Mouse (Mus musculus) limb, embryonic 11.5 days (tissue): ENCODE data around the gene Grm1. TPM values are rescaled to one million over a fixed set of nuclear protein-coding genes. Genes with fewer than 3 reads are reported as not detected.

Experiments used
- ATAC-seq: fragments of 200-750 bp; cut with Nextera tagmentation; 2 replicates; pipeline ENCODE4 v1.8.0; 2017; ENCODE audit warnings: low read depth; ENCODE audit not compliant: insufficient number of reproducible peaks, low FRiP score, low TSS enrichment
- DNase-seq: peaks from one replicate; pipeline ENCODE4 v3.0.0-alpha.2; 2015; ENCODE audit warnings: low spot score
- H3K27ac ChIP-seq: fragments of 300-500 bp; sonication (generic); replicated peaks from 2 replicates; pipeline ENCODE4 v1.5.1; 2014; ENCODE audit warnings: low read depth, mild to moderate bottlenecking, low read length
- H3K27me3 ChIP-seq: fragments of 300-500 bp; sonication (generic); 2 replicates; pipeline ENCODE4 v1.6.1; 2014; ENCODE audit warnings: mild to moderate bottlenecking, low read length, mixed read lengths; ENCODE audit not compliant: control insufficient read depth, insufficient read depth
- H3K36me3 ChIP-seq: fragments of 300-500 bp; sonication (generic); 2 replicates; pipeline ENCODE4 v1.6.1; 2014; ENCODE audit warnings: mild to moderate bottlenecking, low read length, moderate library complexity, mixed read lengths; ENCODE audit not compliant: control insufficient read depth, insufficient read depth
- H3K4me1 ChIP-seq: fragments of 300-500 bp; sonication (generic); 2 replicates; pipeline ENCODE4 v1.6.1; 2014; ENCODE audit warnings: low read length, mixed read lengths; ENCODE audit not compliant: control insufficient read depth, insufficient read depth
- H3K4me2 ChIP-seq: fragments of 300-500 bp; sonication (generic); 2 replicates; pipeline ENCODE4 v1.6.1; 2014; ENCODE audit warnings: low read depth, mild to moderate bottlenecking, moderate library complexity; ENCODE audit not compliant: severe bottlenecking
- H3K4me3 ChIP-seq: fragments of 300-500 bp; sonication (generic); 2 replicates; pipeline ENCODE4 v1.5.1; 2014; ENCODE audit warnings: low read depth, low read length
- H3K9ac ChIP-seq: fragments of 300-500 bp; sonication (generic); 2 replicates; pipeline ENCODE4 v1.6.1; 2014; ENCODE audit warnings: mild to moderate bottlenecking, low read length
- H3K9me3 ChIP-seq: fragments of 300-500 bp; sonication (generic); 2 replicates; pipeline ENCODE4 v1.6.1; 2016; ENCODE audit warnings: low read length; ENCODE audit not compliant: control insufficient read depth
- WGBS: fragments of 180-500 bp; shearing (Covaris S2); extraction: QIAGEN DNeasy Blood & Tissue Kit; methylation state at CpG from one replicate; pipeline ENCODE4 v1.1.7; 2014; 5-methylcytosine and 5-hydroxymethylcytosine counted together
- polyA plus RNA-seq: library from polyadenylated mRNA; unstranded; fragments of >200 nt; fragmentation: Nextera tagmentation; extraction: Ambion mirVana; gene quantifications from 2 replicates; pipeline ENCODE4 v1.2.1, GENCODE M21; 2014

Gene Grm1
- polyA plus RNA-seq, 1 experiment from 2014 or later: 0.09 TPM

DNA sequence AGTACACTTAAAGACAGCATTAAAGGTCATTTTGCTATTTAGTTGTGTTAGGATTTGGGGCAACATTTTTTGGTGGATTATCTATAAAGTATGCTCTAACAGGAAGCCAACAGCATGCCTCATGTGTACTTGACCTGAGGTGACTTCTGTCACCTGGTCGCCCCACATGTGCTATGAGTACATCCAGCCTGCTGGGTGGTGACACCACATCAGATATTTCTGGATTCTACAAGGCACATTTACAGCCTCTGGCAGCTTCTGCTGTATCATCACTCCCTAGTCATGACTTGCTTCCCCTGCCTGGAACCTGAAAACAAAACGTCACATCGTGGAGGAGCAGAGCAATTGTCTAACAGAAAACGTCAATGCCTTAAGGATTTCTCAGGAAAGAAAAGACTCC, 292.2 kb downstream of the Grm1 start:
- DNase-seq (no peak), ATAC-seq (no peak)
- no peaks in the 10 kb centered on the region for H3K36me3 ChIP-seq
- H3K27ac ChIP-seq: no peak overlapping the region
- no peak overlapping the region for H3K9ac ChIP-seq
- H3K4me1 ChIP-seq: no peaks in the 10 kb centered on the region
- H3K9me3 ChIP-seq: no peaks in the 10 kb centered on the region
- WGBS: 87% methylated on average over 4 of the region's 4 CpGs
- H3K4me3 ChIP-seq: no peak overlapping the region
- H3K27me3 ChIP-seq: no peaks in the 10 kb centered on the region
- H3K4me2 ChIP-seq: no peak overlapping the region

DNA sequence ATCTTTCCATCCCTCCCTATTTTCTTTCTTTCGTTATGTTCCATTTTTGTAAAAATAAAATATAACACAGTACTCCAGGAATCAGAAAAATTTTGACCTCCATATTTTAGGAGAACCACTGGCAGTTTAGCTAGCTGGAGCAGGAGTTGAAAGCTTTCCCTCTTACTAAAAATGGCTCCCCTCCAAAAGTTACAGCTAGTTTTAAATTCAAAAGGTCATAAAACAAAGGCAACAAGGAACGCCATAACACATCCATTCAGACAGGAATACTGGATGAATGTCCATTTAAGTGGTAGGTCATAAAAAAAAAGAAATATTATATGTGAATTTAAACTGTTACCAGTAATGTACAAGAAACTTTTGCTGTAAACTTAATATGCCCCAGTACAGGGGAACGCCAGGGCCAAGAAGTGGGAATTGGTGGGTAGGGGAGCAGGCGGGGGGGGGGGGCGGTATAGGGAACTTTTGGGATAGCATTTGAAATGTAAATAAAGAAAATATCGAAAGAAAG, 294.2 kb downstream of the Grm1 start:
- H3K27me3 ChIP-seq: no peaks in the 10 kb centered on the region
- H3K4me1 ChIP-seq: no peaks in the 10 kb centered on the region
- H3K4me3 ChIP-seq: no peak overlapping the region
- no peaks in the 10 kb centered on the region for H3K36me3 ChIP-seq
- no peak overlapping the region for H3K9ac ChIP-seq
- ATAC-seq (no peak), DNase-seq (no peak)
- no peak overlapping the region for H3K27ac ChIP-seq
- no peaks in the 10 kb centered on the region for H3K9me3 ChIP-seq
- H3K4me2 ChIP-seq: no peak overlapping the region
- WGBS: 82% methylated on average over 6 of the region's 6 CpGs

GRCm38 (mm10) chr10:10785122-10785521, 297.0 kb downstream of the Grm1 start:
- Histone ChIP-seq H3K4me3 (no peak overlapping the region), H3K9ac (no peak overlapping the region), H3K27me3 (no peaks in the 10 kb centered on the region), H3K4me2 (no peak overlapping the region), H3K36me3 (no peaks in the 10 kb centered on the region), H3K4me1 (no peaks in the 10 kb centered on the region), H3K9me3 (no peaks in the 10 kb centered on the region), H3K27ac (no peak overlapping the region)
- ATAC-seq (no peak), DNase-seq (no peak)
- 86% methylated on average over 3 of the region's 3 CpGs for WGBS

GRCm38 (mm10) chr10:10774827-10775226, 307.3 kb downstream of the Grm1 start:
- ATAC-seq (no peak), DNase-seq (no peak)
- no peaks in the 10 kb centered on the region for H3K27me3 ChIP-seq
- H3K4me1 ChIP-seq: no peaks in the 10 kb centered on the region
- H3K27ac ChIP-seq: no peak overlapping the region
- no peak overlapping the region for H3K4me3 ChIP-seq
- no peak overlapping the region for H3K9ac ChIP-seq
- H3K9me3 ChIP-seq: no peaks in the 10 kb centered on the region
- H3K4me2 ChIP-seq: no peak overlapping the region
- WGBS: 96% methylated on average over 1 of the region's 1 CpGs
- H3K36me3 ChIP-seq: no peaks in the 10 kb centered on the region

- no peak overlapping the region for H3K9ac ChIP-seq
- DNase-seq (no peak), ATAC-seq (no peak)
- H3K4me3 ChIP-seq: no peak overlapping the region
- no peaks in the 10 kb centered on the region for H3K4me1 ChIP-seq
- no peaks in the 10 kb centered on the region for H3K27me3 ChIP-seq
- H3K36me3 ChIP-seq: no peaks in the 10 kb centered on the region
- no peak overlapping the region for H3K27ac ChIP-seq
- no peaks in the 10 kb centered on the region for H3K9me3 ChIP-seq
- H3K4me2 ChIP-seq: no peak overlapping the region
- 89% methylated on average over 4 of the region's 4 CpGs for WGBS
Observed at GRCm38 (mm10) chr10:10763015-10763414, 319.1 kb downstream of the Grm1 start.

DNA sequence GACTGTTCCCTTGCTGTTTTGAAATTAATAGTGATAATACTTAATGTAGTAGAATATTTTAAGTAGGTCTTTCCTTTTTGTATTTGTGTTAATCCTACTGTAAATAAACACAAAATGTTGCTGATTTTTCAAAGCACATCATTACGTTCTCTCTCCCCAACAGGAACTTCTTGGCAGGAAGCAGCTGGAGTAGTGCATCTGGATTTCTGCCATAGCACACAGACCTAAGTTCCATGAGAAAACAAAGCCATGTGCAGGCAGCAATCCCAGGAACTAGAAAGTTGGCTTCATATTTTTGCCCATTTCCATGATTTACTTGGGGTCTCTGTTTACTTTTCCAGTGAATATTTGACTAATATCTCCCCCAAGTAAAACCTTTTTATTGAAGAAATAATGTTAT, 320.9 kb downstream of the Grm1 start:
- no peak overlapping the region for H3K9ac ChIP-seq
- WGBS: 69% methylated on average over 1 of the region's 1 CpGs
- H3K4me1 ChIP-seq: no peaks in the 10 kb centered on the region
- H3K9me3 ChIP-seq: no peaks in the 10 kb centered on the region
- no peak overlapping the region for H3K4me2 ChIP-seq
- H3K27me3 ChIP-seq: no peaks in the 10 kb centered on the region
- no peak overlapping the region for H3K27ac ChIP-seq
- H3K4me3 ChIP-seq: no peak overlapping the region
- no peak for ATAC-seq
- DNase-seq: no peak
- no peaks in the 10 kb centered on the region for H3K36me3 ChIP-seq

GRCm38 (mm10) chr10:10760801-10761200, 321.4 kb downstream of the Grm1 start:
- Histone ChIP-seq H3K27ac (no peak overlapping the region), H3K4me2 (no peak overlapping the region), H3K9ac (no peak overlapping the region), H3K4me3 (no peak overlapping the region), H3K27me3 (no peaks in the 10 kb centered on the region), H3K36me3 (no peaks in the 10 kb centered on the region), H3K9me3 (no peaks in the 10 kb centered on the region), H3K4me1 (no peaks in the 10 kb centered on the region)
- DNase-seq: no peak
- no peak for ATAC-seq
- 83% methylated on average over 2 of the region's 2 CpGs for WGBS

GRCm38 (mm10) chr10:10751033-10751432, 331.1 kb downstream of the Grm1 start:
- Histone ChIP-seq H3K36me3 (no peaks in the 10 kb centered on the region), H3K27me3 (no peaks in the 10 kb centered on the region), H3K27ac (no peak overlapping the region), H3K4me3 (no peak overlapping the region), H3K9ac (no peak overlapping the region), H3K4me1 (no peaks in the 10 kb centered on the region), H3K9me3 (no peaks in the 10 kb centered on the region), H3K4me2 (no peak overlapping the region)
- DNase-seq: no peak
- WGBS: 72% methylated on average over 1 of the region's 1 CpGs
- ATAC-seq: no peak

GRCm38 (mm10) chr10:10744097-10744496, 338.1 kb downstream of the Grm1 start:
- Histone ChIP-seq H3K4me3 (no peak overlapping the region), H3K4me2 (no peak overlapping the region), H3K36me3 (no peaks in the 10 kb centered on the region), H3K9me3 (no peaks in the 10 kb centered on the region), H3K27me3 (no peaks in the 10 kb centered on the region), H3K9ac (no peak overlapping the region), H3K4me1 (no peaks in the 10 kb centered on the region), H3K27ac (no peak overlapping the region)
- DNase-seq (no peak), ATAC-seq (no peak)
- 71% methylated on average over 1 of the region's 1 CpGs for WGBS
